Mouse (Mus musculus) hindbrain, postnatal 0 days (tissue): ENCODE results near the gene Pax1. TPM values are rescaled to one million over a fixed set of nuclear protein-coding genes. Genes with fewer than 3 reads are reported as not detected.

Source experiments
- ATAC-seq: fragments of 200-750 bp; cut with Nextera tagmentation; 2 replicates; pipeline ENCODE4 v1.8.0; 2017; ENCODE audit warnings: mild to moderate bottlenecking, moderate TSS enrichment, moderate library complexity
- DNase-seq: peaks from one replicate; pipeline ENCODE4 v3.0.0-alpha.2; 2015; ENCODE audit warnings: low spot score
- H3K27ac ChIP-seq: fragments of 300-500 bp; sonication (generic); 2 replicates; pipeline ENCODE4 v1.5.1; 2014; ENCODE audit warnings: mild to moderate bottlenecking
- H3K27me3 ChIP-seq: fragments of 300-500 bp; sonication (generic); 2 replicates; pipeline ENCODE4 v1.6.1; 2014; ENCODE audit warnings: low read length, mixed read lengths; ENCODE audit not compliant: insufficient read depth
- H3K36me3 ChIP-seq: fragments of 300-500 bp; sonication (generic); 2 replicates; pipeline ENCODE4 v1.6.1; 2014; ENCODE audit warnings: low read length, mixed read lengths; ENCODE audit not compliant: insufficient read depth
- H3K4me1 ChIP-seq: fragments of 300-500 bp; sonication (generic); 2 replicates; pipeline ENCODE4 v1.6.1; 2014; ENCODE audit warnings: antibody characterized with exemption, low read length, mixed read lengths; ENCODE audit not compliant: insufficient read depth
- H3K4me2 ChIP-seq: fragments of 300-500 bp; sonication (generic); 2 replicates; pipeline ENCODE4 v1.6.1; 2014; ENCODE audit warnings: low read depth, mild to moderate bottlenecking, low read length, moderate library complexity, mixed read lengths
- H3K4me3 ChIP-seq: fragments of 300-500 bp; sonication (generic); 2 replicates; pipeline ENCODE4 v1.5.1; 2014; ENCODE audit warnings: low read length
- H3K9ac ChIP-seq: fragments of 300-500 bp; sonication (generic); replicated peaks from 2 replicates; pipeline ENCODE4 v1.6.1; 2014; ENCODE audit warnings: mild to moderate bottlenecking, low read length, moderate library complexity, mixed read lengths
- H3K9me3 ChIP-seq: fragments of 300-500 bp; sonication (generic); 2 replicates; pipeline ENCODE4 v1.6.1; 2016; ENCODE audit warnings: low read length, mixed read lengths
- CTCF ChIP-seq: IDR thresholded peaks from 2 replicates; pipeline ENCODE4 v1.5.1; 2016; ENCODE audit warnings: antibody characterized with exemption, control low read depth, low read depth
- WGBS: fragments of 180-500 bp; shearing (Covaris S2); extraction: QIAGEN DNeasy Blood & Tissue Kit; methylation state at CpG from one replicate; pipeline ENCODE4 v1.1.7; 2014; 5-methylcytosine and 5-hydroxymethylcytosine counted together
- polyA plus RNA-seq: library from polyadenylated mRNA; unstranded; fragments of >200 nt; fragmentation: Nextera tagmentation; extraction: Ambion mirVana; gene quantifications from 2 replicates; pipeline ENCODE4 v1.2.1, GENCODE M21; 2015
- total RNA-seq: library from RNA; depleted of rRNA; stranded (reverse); fragments of >200 nt; gene quantifications from 2 replicates; pipeline ENCODE4 v1.2.3, GENCODE M21; 2014

The Pax1 gene
- total and polyA plus RNA-seq, 2 experiments from 2014 or later = not detected

DNA sequence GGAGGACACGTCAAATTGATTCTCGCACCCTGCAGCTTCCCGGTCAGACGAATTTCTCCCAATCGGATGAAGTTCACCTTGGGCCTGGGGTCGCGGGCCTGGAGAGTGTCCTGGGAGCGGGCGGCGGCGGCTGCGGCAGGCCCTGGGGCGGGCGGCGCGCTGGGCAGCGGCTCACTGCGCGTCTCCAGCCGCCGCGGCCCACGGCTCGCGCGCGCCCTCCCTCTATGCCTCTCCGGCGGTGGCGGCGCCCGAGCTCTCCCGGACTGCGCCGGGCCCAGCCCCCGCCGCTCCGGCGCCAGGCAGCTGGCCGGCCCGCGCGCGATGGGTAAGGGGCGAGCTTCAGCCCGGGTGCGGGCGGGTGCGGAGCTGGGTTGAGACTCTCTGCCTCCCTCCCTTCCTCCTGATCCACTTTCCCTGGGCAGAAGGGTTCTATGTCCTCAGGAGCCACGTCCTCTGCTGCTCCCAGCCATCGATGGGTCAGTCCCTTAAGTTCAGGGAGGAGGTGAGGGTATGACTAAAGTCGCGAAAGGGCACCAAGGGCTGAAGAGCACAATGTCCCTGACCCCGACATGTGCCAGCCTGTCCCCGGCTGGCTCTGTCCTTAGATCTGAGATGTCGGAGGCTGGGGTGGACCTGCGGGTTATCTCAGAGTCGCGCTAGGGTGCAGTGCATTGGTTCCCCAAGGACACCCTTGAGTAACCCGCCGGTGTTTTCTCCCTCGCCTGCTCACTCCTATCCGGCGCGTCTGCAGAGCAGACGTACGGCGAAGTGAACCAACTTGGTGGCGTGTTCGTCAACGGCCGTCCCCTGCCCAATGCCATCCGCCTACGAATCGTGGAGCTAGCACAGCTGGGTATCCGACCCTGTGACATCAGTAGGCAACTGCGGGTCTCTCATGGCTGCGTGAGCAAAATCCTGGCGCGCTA lies 3.5 kb downstream of the Pax1 start:
- ATAC-seq (peak; percentile 25), DNase-seq (no peak)
- TF ChIP-seq CTCF = no peak
- H3K9ac ChIP-seq = no peak overlapping the region
- H3K27ac ChIP-seq = no peak overlapping the region
- no peaks in the 10 kb centered on the region for H3K9me3 ChIP-seq
- 0 out of 2 replicates have a peak, but pooled peaks cover 7% of the 10 kb centered on the region for H3K4me1 ChIP-seq
- H3K4me3 ChIP-seq = peak overlapping the region; percentile 27
- H3K4me2 ChIP-seq = peak overlapping the region; percentile 43
- under 1% methylated on average over 74 of the region's 80 CpGs for WGBS
- H3K27me3 ChIP-seq = peaks cover 91% of the 10 kb centered on the region
- H3K36me3 ChIP-seq = no peaks in the 10 kb centered on the region

DNA sequence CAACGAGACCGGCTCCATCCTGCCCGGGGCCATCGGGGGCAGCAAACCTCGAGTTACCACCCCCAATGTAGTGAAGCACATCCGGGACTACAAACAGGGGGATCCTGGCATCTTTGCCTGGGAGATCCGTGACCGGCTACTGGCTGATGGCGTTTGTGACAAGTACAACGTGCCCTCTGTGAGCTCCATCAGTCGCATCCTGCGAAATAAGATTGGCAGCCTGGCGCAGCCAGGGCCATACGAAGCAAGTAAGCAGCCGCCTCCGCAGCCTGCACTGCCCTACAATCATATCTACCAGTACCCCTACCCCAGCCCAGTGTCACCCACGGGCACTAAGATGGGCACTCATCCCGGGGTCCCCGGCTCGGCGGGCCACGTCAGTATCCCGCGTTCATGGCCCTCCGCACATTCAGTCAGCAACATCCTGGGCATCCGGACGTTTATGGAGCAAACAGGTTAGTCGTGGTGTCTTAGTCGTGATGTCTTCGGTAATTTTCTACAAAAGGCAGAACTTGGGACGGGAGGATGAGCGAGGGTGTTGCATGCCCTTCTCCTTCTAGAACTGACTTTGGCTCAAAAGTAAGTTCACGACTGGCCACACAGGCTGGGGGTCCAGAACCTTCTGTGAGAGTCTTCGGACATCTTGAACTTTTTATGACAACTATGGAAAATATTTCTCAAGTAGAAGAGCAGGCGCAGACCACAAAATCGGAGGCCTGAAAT lies 4.3 kb downstream of the Pax1 start:
- WGBS = 3% methylated on average over 36 of the region's 36 CpGs
- H3K27ac ChIP-seq = no peak overlapping the region
- H3K9me3 ChIP-seq = no peaks in the 10 kb centered on the region
- TF ChIP-seq CTCF = no peak
- H3K4me1 ChIP-seq = 0 out of 2 replicates have a peak, but pooled peaks cover 7% of the 10 kb centered on the region
- DNase-seq (no peak), ATAC-seq (no peak)
- no peak overlapping the region for H3K9ac ChIP-seq
- no peak overlapping the region for H3K4me2 ChIP-seq
- H3K27me3 ChIP-seq = peaks cover 91% of the 10 kb centered on the region
- no peak overlapping the region for H3K4me3 ChIP-seq
- no peaks in the 10 kb centered on the region for H3K36me3 ChIP-seq

DNA sequence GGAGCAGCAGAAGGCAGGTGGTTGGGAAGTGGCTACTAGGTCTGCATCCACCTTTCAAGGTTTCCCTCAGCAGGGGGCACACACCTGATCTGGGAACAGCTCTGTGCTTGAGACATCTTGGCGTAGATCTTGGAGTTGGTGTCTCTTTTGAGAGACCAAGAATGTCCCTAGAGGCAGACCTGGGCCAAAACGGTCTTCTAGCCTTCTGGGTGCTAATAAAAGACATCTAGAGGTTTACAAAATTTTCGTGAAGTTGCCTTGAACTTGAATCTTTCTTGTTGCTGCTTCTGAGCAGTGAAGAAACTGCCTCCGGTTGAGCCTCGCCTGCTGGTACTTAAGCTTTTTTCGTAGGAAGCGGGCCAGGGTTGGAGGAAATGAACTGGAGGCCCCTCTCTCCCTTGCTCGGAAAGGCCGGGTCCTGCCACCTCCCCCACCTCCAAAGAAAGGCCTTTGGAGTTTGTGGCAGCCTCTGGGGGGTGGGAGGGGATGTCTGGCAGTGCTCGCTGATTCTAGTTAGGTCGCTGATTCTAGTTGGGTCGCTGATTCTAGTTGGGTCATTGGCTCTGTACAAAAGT lies 5.6 kb downstream of the Pax1 start:
- Histone ChIP-seq H3K27me3 (peaks cover 91% of the 10 kb centered on the region), H3K4me1 (0 out of 2 replicates have a peak, but pooled peaks cover 7% of the 10 kb centered on the region), H3K9me3 (no peaks in the 10 kb centered on the region), H3K4me3 (no peak overlapping the region), H3K36me3 (no peaks in the 10 kb centered on the region), H3K9ac (no peak overlapping the region), H3K27ac (no peak overlapping the region), H3K4me2 (no peak overlapping the region)
- WGBS = 5% methylated on average over 12 of the region's 12 CpGs
- ATAC-seq = no peak
- no peak for DNase-seq
- no peak for TF ChIP-seq CTCF

DNA sequence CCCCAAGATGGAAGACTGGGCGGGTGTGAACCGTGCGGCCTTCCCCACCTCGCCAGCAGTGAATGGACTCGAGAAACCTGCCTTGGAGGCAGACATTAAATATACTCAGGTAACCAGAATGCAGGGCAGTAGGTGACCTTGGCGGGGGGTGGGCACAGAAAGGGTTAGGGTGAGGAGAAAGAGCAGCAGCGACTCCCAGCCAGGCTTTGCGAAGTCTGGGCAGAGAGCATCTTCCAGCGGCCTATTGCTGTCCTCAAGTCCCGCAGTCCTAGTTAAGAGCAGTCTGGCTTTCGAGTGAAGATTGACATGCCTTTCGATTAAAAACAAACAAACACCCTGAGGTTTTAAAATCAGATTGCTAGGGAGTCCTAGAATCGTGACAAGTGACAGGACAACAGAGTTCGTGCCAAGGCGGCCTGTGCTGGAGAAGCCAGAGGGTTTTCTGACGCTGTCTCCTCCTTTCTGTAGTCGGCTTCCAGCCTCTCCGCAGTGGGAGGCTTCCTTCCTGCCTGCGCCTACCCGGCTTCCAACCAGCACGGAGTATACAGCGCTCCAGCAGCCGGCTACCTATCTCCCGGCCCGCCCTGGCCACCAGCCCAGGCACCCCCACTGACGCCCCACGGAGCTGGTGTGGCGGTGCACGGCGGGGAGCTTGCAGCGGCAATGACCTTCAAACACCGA lies 6.3 kb downstream of the Pax1 start:
- Histone ChIP-seq H3K4me2 (no peak overlapping the region), H3K4me3 (no peak overlapping the region), H3K4me1 (0 out of 2 replicates have a peak, but pooled peaks cover 7% of the 10 kb centered on the region), H3K27me3 (peaks cover 89% of the 10 kb centered on the region), H3K9ac (no peak overlapping the region), H3K36me3 (no peaks in the 10 kb centered on the region), H3K9me3 (no peaks in the 10 kb centered on the region), H3K27ac (no peak overlapping the region)
- no peak for TF ChIP-seq CTCF
- ATAC-seq (no peak), DNase-seq (no peak)
- WGBS = under 1% methylated on average over 32 of the region's 32 CpGs

DNA sequence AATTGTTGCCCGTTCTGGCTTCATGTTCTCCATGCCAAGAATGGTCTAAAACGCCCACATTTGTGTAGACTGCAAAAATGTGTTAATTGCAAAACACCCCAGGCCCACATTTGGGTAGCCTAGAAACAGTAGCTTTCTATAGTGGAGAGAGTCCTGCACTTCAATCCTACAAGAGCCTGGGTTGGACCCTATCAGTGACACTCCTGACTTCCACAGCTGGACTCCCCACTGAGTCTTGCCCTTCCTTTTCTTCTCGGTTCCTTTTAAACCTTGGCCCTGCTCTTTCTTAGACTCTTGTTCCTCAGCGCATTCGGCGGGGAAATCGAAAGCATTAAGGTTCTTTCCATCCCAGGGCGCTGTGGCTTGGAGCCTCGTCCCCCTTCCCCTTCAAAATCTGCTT lies 7.8 kb downstream of the Pax1 start:
- DNase-seq (no peak), ATAC-seq (no peak)
- Histone ChIP-seq H3K4me1 (0 out of 2 replicates have a peak, but pooled peaks cover 7% of the 10 kb centered on the region), H3K4me3 (no peak overlapping the region), H3K4me2 (no peak overlapping the region), H3K27me3 (peaks cover 88% of the 10 kb centered on the region), H3K27ac (no peak overlapping the region), H3K36me3 (no peaks in the 10 kb centered on the region), H3K9me3 (no peaks in the 10 kb centered on the region), H3K9ac (no peak overlapping the region)
- WGBS = 3% methylated on average over 9 of the region's 9 CpGs
- no peak for TF ChIP-seq CTCF

DNA sequence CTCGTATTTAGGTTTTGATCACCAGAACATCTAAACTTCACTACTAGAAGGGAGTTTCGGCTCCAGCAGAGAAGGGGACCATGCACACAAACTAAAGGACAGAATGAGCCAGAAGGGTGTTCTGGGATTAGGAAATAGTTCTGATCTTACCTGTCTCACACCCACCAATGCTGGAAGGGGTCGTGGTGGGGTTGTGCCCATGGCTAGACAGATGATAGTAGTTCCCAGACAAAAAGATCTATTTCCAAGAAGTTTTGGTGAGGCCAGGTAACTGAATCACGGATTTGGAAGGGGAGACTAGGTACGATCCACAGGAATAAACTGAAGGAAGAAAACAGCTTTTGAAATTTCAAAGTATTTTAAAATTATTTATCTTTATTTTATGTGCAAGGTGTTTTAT lies 8.4 kb downstream of the Pax1 start:
- no peaks in the 10 kb centered on the region for H3K36me3 ChIP-seq
- no peak overlapping the region for H3K4me3 ChIP-seq
- no peak overlapping the region for H3K9ac ChIP-seq
- ATAC-seq (no peak), DNase-seq (no peak)
- TF ChIP-seq CTCF = no peak
- no peaks in the 10 kb centered on the region for H3K9me3 ChIP-seq
- H3K27ac ChIP-seq = no peak overlapping the region
- H3K4me2 ChIP-seq = no peak overlapping the region
- 0 out of 2 replicates have a peak, but pooled peaks cover 7% of the 10 kb centered on the region for H3K4me1 ChIP-seq
- WGBS = 11% methylated on average over 5 of the region's 5 CpGs
- H3K27me3 ChIP-seq = peaks cover 88% of the 10 kb centered on the region
